Mouse (Mus musculus): ENCODE measurements at regions not wholly inside any gene's neighbourhood (a gene's known extent, or its start where the extent isn't known, plus 50 kb on each side); places are given as distances from the start of the nearest gene placed in this dataset.
"Not testable (repeated sequence)": the region's sequence is repeated elsewhere in the genome, so short reads cannot be mapped to it uniquely, and the experiment has no call there.

DNA sequence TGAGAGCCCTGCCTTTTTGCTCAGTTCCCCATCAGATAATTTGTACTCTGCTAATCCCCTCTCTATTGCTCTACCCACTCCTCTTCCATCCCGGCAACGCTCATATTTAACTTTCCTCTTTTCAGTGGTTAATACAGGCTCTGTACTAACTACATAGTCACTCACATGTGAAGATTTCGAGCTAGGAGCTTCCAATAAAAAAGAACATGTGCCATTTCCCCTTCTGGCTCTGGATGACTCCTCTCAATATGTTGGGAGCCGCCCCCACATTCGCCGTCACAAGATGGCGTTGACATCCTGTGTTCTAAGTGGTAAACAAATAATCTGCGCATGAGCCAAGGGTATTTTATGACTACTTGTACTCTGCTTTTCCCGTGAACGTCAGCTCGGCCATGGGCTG, 75.8 kb downstream of the Dusp6 start:
- not testable (repeated sequence) for TF ChIP-seq NELFE (IDR thresholded peaks at IDR 0.05; ENCODE audit: low read depth, low read length); CTCF (IDR thresholded peaks at IDR 0.05 in 2 of 3, conservative IDR thresholded peaks at IDR 0.05 in 1 of 3; ENCODE audit: control insufficient read depth in 1 of 3, insufficient read depth in 1 of 3, low read depth in 2 of 3, low read length in 3 of 3, poor library complexity in 1 of 3, severe bottlenecking in 1 of 3); E2F4 (IDR thresholded peaks at IDR 0.05; ENCODE audit: borderline replicate concordance, low read depth, low read length); MAFK (IDR thresholded peaks at IDR 0.05; ENCODE audit: borderline replicate concordance, low read depth, low read length); EP300 (IDR thresholded peaks at IDR 0.05; ENCODE audit: low read depth in 1 of 2, low read length in 2 of 2); POLR2A (IDR thresholded peaks at IDR 0.05; ENCODE audit: control insufficient read depth in 1 of 2, insufficient read depth in 1 of 2, low read depth in 1 of 2, low read length in 2 of 2, poor library complexity in 1 of 2); TBP (IDR thresholded peaks at IDR 0.05; ENCODE audit: low read depth, low read length)

All from MEL (cell line).